Mouse (Mus musculus): ENCODE measurements around the gene Akr1b7.
"Not testable (repeated sequence)": the region's sequence is repeated elsewhere in the genome, so short reads cannot be mapped to it uniquely, and the experiment has no call there.

Akr1b7 gene

DNA sequence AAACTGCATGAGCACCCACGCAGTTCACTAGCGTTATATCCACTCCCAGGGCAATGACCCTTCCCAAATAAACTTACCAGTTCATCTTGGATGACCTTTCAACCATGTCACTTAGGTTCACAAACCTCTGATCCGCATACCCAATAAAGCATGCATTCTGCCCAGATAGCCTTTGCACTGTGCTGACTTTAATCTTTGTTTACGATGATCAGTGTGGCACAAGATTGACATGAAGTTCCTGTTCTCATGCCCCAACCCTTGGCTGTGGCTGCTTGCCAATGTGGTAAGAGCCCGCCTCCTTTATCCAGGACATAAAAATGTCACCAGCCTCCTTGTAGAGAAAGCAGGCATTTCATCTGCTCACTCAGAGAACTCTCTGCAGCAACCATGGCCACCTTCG is at the start of gene Akr1b7:
Gene Akr1b7, plus strand, starts transcription at position 312 of the 400 bp plus-strand sequence.
- DNase-seq (ENCODE audit: low spot score in 2 of 2): no peak

DNA sequence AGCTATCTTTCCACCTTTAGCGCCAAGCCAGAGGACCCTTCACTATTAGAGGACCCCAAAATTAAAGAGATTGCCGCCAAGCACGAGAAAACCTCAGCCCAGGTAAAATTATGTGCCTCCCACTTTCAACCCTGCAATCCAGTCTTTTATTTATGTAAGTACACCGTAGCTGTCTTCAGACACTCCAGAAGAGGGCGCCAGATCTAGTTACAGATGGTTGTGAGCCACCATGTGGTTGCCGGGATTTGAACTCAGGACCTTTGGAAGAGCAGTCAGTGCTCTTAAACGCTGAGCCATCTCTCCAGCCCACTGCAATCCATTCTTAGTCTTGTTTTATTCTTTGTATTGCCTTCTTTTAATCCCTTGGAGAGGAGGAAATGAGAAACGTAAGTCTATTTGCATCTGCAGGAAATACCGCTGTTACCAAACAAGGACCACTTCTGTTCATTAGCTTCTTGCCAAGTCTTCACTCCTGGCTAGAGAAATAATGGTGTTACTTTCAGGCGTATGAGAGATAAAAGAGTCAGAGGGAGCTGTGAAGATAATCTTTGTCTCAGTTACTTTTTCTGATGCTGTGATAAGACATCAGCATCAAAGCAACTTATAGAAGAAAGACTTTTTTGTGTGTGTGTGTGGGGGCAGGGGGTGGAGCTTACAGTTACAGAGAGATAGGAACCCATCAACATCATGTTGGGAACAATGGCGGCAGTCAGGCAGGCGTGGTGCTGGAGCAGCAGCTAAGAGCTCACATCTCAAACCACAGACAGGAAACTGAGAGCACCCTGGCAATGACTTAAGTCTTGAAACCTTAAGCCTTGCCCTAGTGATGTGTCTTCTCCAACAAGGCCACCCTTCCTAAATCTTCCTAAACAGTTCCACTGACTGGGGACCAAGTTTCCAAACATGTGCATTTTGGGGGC is 47.7 kb upstream of the Akr1b7 start:
- DNase-seq (ENCODE audit: low spot score in 2 of 2): no peak

DNA sequence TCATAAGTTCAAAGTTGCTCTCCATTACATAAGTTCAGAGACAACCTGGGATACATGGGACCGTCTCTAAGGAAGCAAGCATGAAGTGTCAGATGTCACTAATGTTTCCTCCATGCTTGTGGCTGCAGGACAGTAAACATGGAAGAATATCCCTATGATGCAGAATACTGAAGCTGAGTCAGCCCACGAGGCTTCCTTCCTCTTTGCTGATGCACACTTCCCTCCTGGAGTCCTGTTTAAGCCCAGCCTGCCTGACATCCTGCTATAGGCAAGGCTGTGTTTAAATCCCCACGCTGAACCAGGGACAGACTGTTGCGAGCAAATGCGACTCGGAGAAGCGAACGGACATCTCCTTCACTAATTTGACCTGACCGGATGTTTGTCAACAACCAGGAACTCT is 44.1 kb upstream of the Akr1b7 start:
- no peak for DNase-seq (ENCODE audit: low spot score in 2 of 2)

DNA sequence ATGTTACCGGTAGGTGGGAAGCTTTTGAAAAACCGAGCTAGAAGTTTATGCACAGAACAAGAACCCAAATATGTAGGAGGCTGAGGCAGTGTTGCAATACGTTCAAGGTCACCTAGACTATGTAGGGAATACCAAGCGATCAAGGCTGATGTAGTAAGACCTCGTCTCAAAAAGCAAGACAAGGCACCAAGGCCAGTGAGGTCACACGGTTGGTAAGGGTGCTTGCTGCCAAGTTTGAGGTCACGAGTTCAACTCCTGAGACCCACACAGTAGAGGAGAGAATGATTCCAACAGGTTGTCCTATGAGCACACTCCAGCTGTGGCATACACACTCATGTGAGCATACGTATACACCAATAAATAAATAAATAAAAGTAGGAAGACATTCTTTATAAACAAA is 42.1 kb upstream of the Akr1b7 start:
- DNase-seq (ENCODE audit: low spot score in 2 of 2): no peak

DNA sequence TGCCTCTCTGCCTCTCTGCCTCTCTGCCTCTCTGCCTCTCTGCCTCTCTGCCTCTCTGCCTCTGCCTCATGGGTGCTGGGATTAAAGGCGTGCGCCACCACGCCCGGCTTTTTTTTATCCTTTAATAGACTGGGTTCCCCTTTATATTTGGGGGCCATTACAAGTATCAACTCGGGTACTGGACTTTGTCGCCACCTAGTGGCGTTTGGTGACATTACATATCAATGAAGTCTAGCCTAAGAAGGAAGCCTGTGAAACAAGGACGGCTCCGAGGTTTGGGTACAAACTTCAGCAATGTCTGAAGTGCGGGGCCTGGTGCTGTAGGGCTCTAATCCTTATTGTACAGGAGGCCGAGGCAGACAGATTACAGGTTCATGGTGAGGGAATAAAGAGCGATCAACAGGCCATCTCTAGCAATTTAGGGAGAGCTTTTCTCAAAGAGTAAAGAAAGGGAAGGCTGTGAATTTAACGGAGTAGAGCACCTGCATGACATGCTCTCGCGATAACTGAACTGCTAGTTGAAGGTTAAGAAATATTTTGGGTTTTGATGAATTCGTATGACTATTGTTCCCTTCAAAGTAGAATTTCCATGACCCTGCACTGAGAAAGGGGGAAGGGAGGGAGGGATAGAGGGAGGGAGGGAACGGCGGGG is 40.3 kb upstream of the Akr1b7 start:
- DNase-seq (ENCODE audit: low spot score in 2 of 2): peak; percentile 53 to 83

DNA sequence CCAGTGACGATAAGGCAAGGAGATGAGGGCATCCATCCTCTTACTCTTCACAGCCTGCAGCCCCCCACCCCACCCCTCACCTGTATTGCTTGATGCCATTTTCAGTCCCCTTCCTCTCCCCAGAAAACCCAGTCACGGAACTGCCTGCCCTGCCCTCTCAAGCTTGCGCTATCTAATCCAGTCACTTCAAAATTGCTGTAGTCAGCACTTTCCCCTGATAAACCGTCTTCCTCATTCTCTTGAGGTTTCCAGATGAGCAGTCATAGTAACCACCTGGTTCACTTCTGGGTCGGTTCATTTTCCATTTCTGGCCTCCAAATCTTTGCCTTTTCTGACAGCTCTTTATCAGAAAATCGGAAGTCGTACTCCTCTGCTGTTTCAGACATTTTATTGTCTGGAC is 38.3 kb upstream of the Akr1b7 start:
- DNase-seq (ENCODE audit: low spot score in 2 of 2): no peak

DNA sequence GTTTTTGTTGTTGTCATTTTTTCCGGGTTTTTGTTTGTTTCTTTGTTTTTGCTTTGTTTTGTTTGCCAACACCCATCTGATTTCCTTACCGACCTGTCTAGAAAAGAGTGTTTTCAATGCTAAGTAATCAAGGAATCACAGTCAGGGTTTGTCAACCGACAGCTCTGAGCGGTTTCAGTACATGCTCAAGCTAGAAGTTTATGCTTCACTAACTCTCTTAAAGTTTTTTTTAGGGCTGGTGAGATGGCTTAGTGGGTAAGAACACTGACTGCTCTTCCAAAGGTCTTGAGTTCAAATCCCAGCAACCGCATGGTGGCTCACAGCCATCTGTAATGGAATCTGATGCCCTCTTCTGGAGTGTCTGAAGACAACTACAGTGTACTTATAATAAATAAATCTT is 36.2 kb upstream of the Akr1b7 start:
- not testable (repeated sequence) for DNase-seq (ENCODE audit: low spot score in 2 of 2)

DNA sequence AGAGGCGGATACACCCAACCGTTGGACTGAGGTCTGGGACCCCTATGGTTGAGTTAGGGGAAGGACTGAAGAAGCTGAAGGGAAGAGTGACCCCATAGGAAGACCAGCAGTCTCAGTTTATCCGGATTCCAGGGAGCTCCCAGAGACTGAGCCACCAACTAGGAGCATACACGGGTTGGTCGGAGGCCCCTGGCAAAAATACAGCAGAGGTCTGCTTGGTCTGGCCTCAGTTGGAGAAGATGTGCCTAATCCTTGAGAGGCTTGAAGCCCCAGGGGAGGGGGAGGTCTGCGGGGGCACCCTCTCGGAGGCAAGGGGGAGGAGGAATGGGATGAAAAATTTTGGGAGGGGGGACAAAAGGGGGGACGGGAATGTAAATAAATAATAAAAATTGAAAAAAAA is 28.7 kb upstream of the Akr1b7 start:
- DNase-seq (ENCODE audit: low spot score in 2 of 2): no peak

DNA sequence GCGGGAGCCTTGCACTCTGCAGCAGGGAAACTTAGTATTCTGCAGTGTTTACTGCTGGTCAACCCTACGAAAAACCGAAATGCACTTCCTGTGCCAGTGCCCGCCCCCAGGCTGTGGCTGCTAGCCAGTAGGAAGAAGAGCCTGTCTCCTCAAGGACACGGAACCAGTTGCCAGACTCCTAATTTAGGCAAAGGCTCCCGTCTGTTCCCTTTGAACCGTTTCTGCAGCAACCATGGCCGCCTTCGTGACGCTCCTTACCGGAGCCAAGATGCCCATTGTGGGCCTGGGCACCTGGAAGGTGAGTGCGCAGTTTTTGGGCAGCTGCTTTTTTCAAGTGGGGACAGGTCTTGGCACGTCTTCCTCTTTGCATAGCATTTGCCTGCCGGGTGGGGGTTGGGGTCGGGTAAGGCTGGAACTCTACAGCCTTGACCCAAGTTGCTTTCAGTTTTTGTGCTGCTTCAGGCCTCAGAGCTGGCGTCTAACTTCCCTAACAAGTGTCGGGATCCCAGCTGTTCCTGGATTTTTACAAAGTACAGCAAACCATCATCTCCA is 27.9 kb upstream of the Akr1b7 start, which contains the start of gene Akr1b10:
Gene Akr1b10, plus strand, starts transcription at position 109 of the 552 bp plus-strand sequence.
- peak; percentile 63 to 74 for DNase-seq (ENCODE audit: low spot score in 2 of 2)

DNA sequence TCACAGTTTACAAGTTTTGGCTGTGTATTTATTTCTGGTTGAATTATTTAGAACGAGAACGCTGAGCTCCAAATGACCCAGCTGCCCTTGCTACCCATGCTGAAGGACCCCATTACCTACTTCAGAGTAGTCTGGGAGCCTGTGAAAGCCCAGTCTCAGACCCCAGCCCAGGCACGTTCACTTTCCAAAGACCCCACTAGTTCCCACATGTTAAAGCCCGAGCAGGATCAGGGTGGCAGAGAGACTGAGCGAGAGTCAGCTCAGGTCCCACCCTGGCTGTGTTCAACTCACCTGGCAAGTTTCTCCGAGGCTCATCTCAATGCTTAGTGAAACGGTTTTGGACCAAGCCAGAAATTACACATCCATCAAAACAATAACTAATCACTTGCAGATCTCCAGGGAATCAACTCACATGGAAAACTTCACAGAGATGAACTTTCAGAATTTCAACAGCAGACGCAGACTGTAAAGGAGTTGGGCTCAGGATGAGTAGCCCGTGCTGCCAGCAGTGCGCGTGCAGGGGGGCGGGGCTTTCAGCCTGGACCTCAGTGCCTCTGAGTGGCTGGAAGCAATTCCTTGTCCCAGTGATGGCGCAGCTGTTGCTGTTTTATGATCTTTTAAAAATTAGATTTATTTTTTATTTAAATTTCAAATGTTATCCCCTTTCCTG is 27.3 kb upstream of the Akr1b7 start:
- no peak for DNase-seq (ENCODE audit: low spot score in 2 of 2)

DNA sequence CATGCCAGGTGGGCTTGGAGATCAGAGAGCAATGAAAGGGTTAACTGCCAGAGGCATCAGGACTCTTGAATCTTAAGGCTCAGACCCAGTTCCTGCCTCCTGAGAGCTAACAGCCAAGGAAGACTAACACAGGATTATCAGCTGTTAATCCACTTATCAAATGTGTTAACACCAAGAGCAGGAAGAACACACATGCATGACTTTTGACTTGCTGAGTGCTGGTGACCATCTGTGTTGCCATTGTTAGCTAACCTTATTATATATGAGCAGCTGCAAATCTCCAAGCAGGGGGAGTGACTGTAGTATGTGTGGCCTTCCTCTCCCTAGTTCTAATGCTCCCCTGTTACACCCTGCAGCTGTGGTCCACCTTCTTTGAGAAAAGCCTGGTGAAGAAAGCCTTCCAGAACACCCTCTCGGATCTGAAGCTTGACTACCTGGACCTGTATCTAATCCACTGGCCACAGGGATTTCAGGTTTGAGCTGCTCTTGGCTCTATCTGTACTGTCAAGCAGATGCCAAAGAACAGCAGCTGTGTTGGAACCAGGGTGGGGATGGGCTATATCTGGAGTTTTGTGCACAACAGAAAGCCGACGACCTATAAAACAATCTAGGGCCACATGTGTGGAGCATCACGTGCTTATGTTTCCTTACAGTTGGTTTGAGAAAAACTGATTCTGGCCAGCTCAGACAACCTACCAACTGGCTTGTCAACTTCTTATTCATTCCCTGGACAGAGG is 23.5 kb upstream of the Akr1b7 start:
- no peak for DNase-seq (ENCODE audit: low spot score in 2 of 2)

DNA sequence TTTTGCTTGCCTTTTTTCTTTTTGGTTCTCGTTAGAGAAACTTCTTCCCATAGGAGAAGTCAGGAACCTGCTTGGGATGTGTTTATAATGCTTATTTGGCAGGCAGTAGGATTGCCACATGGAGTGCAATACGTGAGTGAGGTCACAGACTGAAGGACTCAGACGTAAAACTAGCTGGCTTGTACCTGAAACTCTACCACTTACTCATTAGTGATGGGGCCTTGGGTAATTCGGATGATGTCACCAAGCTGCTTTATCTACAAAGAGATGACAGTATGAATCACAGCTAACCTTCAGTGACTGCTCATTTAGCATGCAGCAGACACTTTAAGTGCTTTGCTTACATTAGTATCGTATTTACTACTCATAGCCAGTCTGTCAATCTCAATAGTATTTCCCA is 16.2 kb upstream of the Akr1b7 start:
- DNase-seq (ENCODE audit: low spot score in 2 of 2): no peak

DNA sequence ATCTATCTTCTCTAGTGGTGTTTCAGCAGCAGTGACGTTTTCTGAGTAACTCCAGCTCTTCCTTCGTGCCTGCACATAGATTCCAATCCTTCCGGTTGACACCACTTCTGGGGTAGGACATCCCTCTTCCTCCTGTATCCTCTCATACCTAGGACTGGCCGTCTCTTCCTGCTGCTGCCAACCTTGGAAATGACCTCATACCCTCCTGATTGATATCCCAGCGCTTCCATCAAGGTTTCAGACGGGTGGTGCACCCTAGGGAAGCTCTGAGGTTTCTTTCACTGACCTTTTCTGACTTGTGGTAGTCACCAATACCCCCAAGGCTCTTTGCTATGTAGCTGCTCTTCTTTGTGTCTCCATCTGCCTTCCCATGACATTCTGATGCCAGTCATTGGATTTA is 13.7 kb upstream of the Akr1b7 start:
- no peak for DNase-seq (ENCODE audit: low spot score in 2 of 2)

DNA sequence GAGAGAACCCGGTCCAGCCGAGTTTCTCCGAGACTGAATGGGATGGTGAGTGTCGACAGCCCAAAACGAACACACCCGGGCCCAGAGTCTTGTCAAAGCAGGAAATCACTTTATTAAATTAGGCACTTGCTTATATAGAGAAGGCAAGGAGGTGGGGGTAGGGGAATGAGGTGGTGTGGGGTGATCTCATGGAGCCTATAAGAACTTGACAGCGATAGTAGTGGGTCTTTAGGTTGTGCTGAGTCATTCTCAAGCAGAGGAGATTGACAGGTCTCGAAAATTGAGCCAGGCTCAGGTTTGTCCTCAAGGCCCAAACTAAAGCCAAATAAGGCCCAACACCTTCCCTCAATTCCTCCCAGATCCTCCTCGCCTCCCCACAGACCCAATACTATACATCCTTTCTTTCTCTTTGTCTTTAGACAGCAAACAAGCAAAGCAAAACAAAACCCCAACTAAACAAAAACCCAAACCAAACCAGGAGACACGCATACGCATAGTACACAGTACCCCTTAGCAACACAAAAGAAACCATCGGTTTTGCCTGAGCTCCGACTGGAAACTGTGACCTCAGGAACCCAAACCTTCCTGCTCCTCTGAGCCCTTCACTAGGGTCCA is 12.4 kb upstream of the Akr1b7 start:
- DNase-seq (ENCODE audit: low spot score in 2 of 2): no peak

DNA sequence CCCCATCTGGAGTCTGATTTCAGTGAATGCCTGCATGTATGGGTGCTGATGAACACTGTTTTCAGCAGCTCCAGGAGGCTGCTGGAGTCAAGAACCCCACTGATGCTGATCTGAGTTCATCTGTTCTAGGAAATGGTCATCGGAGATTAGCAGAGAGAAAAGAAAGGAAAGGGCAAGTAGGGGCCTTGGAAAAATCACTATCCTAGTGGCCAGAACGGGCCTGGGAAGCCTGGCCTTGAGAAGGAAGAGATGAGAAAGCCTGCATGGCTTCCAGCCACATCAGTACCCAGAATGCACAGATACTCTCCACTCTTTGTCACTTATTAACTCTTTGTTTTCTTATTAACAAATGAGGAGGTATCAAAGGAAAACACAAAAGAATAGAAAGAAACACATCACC is 11.4 kb upstream of the Akr1b7 start:
- no peak for DNase-seq (ENCODE audit: low spot score in 2 of 2)

DNA sequence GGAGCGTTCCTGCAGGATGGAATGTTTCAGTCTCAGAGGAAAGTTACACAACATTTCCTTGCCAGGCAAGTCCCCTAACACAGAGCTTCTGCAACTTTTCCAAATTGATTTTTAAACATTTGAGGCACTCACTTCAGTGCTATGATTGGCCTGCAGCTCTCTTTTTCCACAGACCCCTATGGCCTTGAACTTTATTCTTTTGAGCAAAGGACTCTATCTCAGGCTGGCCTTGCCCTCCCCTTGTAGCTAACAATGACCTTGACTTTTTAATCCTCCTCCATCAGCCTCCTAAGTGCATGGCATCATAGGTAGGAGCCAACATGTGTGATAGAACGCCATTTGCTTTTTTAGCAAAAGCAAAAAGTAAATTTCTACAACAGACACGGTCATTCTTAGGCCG is 5.4 kb upstream of the Akr1b7 start:
- no peak for DNase-seq (ENCODE audit: low spot score in 2 of 2)

DNA sequence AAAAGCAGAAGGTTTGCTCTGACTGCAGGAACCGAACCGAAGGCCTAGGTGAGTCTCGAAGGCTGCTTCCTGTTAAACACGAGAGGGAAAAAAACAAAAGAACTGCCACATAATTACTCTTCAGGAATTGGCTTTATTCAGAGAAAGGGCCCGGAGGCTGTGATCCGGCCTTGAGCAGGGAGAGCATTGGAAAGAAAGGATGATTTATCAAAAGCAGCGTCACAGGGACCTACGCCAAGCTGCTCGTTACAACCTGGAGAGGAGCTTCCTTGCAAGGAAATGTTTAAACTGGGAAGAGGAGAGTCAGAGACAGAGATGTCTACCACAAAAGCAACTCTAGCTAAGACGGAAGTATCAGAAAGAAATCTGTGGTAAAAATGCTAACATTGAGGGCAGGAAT is 4.7 kb upstream of the Akr1b7 start:
- no peak for DNase-seq (ENCODE audit: low spot score in 2 of 2)

DNA sequence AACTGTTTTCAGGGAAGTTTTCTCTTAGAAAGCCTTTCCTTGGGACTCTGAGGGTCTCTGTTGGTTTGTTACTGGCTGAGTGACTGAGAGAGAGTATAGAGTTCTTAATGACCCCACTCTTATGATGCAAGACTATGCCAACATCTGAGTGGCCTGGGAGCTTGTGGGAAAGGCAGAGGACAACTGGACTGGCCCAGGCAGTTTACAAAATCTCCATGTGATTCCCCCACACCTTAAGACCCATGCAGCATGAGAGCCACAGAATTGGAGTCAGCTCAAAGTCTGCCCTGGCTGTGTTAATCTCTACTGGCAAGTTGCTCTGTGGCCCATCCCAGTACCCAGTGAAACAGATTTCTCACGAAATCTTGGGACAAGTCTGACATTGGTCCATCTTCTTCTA is 554 bp downstream of the Akr1b7 start:
- no peak for DNase-seq (ENCODE audit: low spot score in 2 of 2)

DNA sequence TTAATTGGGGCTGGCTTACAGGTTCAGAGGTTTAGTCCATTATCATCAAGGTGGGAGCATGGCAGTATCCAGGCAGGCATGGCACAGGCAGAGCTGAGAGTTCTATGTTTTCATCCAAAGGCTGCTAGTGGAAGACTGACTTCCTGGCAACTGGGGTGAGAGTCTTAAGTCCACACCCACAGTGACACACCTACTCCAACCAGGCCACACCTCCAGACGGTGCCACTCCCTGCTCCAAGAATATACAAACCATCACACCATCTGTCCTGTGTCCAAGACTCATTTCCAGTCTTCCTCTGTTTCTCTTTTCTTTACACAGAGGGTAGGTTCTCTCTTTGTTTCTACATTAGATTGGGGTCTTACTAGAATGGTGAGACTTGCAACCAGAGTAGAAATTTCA is 1.3 kb downstream of the Akr1b7 start:
- not testable (repeated sequence) for DNase-seq (ENCODE audit: low spot score in 2 of 2)

DNA sequence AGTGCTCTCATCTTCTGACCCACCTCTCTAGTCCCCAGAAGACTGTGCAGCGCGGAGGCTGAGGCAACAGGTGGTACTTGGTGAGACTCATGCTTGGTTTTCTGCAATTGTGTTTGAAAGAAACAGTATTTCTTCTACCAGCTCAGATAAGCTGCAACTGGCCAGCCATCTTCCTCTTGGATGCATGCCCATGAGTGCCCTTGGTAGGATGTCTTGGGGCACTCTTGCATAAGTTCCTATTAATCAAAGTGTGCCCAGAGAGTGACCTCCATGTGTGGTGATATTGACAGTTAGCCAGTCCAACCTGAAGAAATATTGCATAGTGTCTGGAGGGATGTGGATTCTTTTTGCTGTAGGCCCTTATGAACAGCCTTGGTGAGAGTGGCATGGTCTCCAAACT is 4.4 kb downstream of the Akr1b7 start:
- DNase-seq (ENCODE audit: low spot score in 2 of 2): no peak

DNA sequence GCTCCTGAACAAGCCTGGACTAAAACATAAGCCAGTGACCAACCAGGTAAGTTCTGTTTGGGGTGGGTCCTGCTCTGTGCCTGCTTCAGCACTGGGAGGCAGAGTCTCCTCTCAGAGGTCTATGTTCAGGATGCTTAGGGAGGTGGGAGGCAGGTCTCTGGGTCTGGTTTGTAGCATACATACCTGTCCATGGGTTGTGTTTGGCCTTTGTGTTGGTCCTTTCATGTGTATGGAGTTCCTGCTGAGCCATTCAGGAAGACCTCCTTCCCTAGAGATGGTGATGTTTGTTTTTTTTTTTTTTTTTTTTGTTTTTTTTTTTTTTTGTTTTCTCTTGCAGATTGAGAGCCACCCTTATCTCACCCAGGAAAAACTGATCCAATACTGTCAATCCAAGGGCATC is 6.9 kb downstream of the Akr1b7 start:
- DNase-seq (ENCODE audit: low spot score in 2 of 2): no peak
